Mouse (Mus musculus) adrenal gland, postnatal 14 days (tissue): ENCODE results near the gene Cntrl. TPM values are rescaled to one million over a fixed set of nuclear protein-coding genes. Genes with fewer than 3 reads are reported as not detected.

Source experiments
- DNase-seq: peaks from one replicate; pipeline ENCODE4 v3.0.0; 2021; ENCODE audit warnings: mixed read lengths
- total RNA-seq: library from RNA; stranded (reverse); gene quantifications from 2 replicates; pipeline ENCODE4 v1.2.3, GENCODE M21; 2021

The Cntrl gene
- total RNA-seq, 1 experiment from 2014 or later, result 17.1 TPM

DNA sequence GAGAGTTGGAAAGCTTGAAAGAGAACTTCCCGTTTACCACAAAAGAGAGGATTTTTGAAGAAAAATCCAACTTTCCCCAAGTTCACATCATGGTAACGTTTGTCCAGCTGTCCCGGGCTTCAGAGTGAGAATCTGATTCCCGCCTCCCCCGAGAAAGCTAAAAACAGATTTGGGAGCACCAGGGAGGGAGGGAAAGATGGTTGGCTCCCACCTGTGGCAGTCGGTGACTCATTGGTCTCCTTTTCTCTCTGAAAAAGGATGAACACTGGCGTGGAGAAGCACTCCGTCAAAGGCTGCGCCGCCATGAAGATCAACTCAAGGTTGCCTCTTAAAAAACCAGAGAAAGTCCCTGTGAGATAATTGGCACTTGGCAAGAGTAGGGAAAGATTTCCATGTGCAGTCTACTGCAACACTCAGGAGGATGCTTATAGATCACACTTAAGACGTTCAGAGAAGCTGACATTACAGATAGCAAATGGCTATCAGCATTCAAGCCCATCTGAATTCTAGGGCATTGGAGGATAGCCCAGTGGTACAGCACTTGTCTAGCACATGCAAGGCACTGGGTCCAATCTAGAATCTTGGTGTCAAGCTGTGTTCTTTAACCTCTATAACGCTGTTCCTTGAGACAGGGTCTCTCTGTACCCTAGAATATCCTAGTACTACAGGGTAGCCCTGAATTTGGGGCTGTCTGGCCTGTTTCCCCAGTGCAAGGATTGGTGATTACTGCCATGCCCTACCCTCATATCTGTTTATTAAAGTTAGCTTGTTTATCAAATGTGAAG is 66.2 kb downstream of the Cntrl start:
- DNase-seq, result no peak

DNA sequence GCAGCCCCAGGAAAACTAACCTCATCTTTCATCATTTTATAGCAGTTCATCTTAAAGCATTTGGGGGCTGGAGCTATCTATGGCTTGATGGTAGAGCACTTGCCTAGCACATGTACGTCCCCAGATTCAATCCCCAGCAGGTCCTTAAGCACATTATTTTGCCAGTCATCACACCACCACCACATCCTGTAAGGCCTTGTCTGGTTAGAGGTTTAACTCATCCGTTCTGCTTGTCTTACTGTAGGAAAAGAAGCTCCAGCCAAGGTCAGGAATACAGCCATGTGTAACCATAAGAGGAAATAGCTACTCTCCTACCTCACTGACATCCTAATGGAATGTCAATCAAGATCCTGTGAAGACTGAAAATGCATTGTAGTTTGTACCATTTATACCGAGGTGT is 68.9 kb downstream of the Cntrl start:
- DNase-seq, result no peak

GRCm38 (mm10) chr2:35183115-35183673 is 73.9 kb downstream of the Cntrl start:
- DNase-seq, result no peak

GRCm38 (mm10) chr2:35188929-35189328 is 79.6 kb downstream of the Cntrl start:
- no peak for DNase-seq

- no peak for DNase-seq
Observed at GRCm38 (mm10) chr2:35193976-35194375, 84.7 kb downstream of the Cntrl start.

DNA sequence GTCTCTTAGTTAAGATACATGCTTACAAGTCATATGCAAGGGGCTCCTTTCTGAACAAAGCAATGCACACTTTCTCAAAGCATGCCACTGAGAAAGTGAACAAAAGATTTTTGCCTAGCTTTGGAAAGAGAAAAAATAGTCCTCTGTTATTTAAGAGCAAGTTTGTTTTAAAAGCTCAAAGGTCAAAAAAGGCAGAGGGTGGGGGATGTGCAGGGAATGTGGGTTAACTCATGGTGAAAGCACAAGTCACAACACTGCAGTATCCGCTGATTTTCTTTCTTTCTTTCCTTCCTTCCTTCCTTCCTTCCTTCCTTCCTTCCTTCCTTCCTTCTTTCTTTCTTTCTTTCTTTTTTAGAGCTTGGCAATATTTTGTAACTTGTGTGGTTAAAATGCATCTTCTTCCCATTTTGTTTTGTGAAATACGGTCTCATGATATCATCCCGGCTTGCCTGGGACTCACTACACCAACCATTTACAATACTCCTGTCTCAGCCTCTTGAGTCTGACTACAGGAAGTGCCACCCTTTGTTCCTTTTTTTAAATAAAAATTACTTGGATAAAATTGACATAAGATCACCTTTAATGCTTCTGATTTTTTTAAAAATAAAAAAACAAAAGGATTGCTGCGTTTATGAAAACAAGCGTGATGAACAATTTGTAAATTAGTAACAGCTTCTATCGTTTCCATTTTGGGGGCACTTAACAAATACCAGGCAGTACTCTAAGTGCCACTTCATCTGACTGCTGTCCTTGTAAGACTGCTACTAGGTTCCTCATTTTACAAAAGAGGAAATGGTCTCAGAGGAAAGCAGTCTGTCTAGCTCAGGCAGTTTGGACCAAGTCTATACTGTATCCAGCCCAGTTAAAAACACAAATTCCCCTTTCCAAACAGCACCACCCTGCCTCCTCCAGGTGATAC is 86.6 kb downstream of the Cntrl start:
- DNase-seq, result no peak

GRCm38 (mm10) chr2:35199541-35199940 is 90.2 kb downstream of the Cntrl start:
- DNase-seq, result no peak

- peak; percentile 69 for DNase-seq
Observed at GRCm38 (mm10) chr2:35199971-35200897, 90.9 kb downstream of the Cntrl start.

GRCm38 (mm10) chr2:35200898-35201668 is 91.8 kb downstream of the Cntrl start, which contains the start of gene Rab14:
Rab14 (minus strand) TSS chr2:35201120.
- peak; percentile 100 for DNase-seq

DNA sequence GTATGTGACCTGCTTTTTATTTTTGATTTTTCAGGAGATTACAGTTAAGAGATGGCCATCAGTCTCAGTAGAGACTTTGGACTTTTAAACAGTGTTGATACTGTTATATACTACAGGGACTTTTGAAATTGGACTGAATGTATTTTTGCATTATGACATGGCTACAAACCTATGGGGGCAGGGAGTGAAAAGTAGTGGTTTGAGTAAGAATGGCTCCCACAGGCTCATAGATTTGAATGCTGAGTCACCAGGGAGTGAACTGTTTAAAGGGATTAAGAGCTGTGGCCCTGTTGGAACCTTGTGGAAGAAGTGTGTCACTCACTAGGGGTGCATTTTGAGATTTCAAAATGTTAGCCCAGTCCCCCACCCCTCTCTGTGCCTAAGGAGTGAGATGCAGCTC is 94.4 kb downstream of the Cntrl start:
- no peak for DNase-seq

DNA sequence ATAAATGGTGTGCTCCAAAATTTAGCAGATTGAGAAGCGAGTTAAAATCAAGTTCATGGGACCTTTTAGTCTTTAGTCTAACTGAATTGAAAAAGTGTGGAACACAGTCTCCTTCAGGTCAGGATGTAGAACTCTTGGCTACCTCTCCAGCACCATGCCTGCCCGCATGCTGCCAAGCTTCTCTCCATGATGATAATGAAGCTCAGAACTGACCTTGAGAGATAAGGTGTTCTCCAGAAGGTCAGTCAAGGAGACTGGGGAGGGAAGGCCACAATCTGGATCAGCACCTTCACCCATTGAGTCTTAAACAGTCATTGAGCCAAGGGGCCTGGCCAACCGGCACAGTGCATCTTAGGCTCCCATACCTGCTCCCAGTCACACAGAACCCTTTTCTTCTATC is 97.5 kb downstream of the Cntrl start:
- no peak for DNase-seq

DNA sequence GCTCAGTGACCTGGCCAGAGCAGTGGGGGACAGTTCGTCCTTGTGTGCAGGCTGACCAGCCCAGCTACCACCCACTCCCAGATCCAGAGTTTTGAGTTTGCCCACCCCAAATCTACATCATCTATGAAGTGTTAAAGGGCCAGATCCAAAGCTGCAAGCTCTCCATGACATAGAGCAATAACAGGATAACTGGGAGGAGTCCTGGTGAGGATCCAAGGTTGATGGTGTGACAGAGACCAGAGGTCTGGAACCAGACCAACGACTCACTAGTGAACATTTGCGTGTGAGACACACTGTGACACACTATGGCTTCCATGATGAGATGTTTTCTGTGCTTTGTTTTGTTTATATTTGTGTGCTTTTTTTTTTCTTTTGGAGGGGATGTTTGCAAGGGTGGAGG is 98.8 kb downstream of the Cntrl start:
- DNase-seq, result peak; percentile 64

GRCm38 (mm10) chr2:35208931-35209665 is 99.8 kb downstream of the Cntrl start:
- no peak for DNase-seq

GRCm38 (mm10) chr2:35211681-35212080 is 102.4 kb downstream of the Cntrl start:
- DNase-seq, result no peak

GRCm38 (mm10) chr2:35213345-35213910 is 104.1 kb downstream of the Cntrl start:
- no peak for DNase-seq

DNA sequence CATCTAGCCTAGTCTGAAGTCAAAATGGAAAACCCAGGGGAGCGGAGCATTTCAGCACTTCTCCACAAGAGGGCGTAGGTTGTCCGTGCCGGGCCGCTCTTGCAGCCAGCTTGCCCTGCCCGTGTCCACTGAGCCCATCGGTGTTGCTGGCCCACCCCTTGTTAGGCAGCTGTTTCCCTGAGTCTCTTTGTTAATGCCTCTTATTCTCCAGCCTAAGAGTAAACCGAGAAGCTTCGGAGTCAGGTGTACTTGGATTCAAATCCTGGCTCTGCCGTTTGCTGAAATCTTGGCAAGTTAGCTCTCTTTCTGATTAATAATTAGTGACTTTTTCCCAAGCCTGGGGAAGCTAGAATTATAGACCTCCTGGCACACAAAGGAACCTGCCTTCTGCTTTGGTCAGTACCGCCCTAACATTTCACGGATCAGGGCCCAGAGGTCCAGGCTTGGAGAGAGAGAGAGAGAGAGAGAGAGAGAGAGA is 105.6 kb downstream of the Cntrl start:
- peak; percentile 89 for DNase-seq

GRCm38 (mm10) chr2:35215363-35215762 is 106.1 kb downstream of the Cntrl start:
- no peak for DNase-seq

- DNase-seq, result no peak
Observed at GRCm38 (mm10) chr2:35216701-35217100, 107.4 kb downstream of the Cntrl start.

- no peak for DNase-seq
Observed at GRCm38 (mm10) chr2:35218736-35219135, 109.4 kb downstream of the Cntrl start.
